Mouse (Mus musculus) spleen, postnatal 4 days (tissue): Measurements from ENCODE around the gene Nmnat2.

Experiments used
- DNase-seq, 2 experiments: peaks; one replicate each; pipeline ENCODE4 v3.0.0; 2022; ENCODE audit warnings: low spot score in 2 of 2

Gene Nmnat2

DNA sequence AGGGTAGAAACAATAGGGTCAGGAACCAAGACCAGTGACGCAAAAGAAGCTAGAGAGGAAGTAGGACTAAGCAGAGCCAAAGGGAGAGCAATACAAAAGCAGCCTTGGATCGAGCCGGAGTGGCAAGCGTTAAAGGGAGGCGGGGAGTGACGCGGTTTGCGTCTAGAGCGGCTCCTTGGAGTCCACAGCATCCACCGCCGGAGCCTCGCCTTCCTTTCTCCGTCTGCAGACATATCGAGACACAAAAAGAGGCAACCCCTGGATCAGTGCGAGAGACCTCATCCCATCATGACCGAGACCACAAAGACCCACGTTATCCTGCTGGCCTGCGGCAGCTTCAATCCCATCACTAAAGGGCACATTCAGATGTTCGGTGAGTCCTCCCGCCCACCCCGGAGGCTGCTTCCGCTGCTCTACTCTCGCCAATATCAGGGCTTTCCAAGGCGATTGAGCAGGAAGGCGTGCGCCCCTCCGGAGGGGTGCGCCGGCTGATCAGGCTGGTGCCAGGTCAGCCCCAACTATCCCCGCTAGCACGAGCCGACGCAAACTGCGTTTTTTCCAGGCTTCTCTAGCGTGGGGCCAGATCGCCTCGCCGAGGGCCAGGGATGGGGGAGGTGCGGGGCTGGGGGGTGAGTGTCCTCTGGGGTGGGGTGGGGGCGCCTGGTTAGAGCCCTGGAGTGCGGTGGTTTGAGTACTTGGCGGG is at the start of gene Nmnat2:
Gene Nmnat2, plus strand, starts transcription at position 173 of the 703 bp plus-strand sequence.
- DNase-seq, result no peak

- no peak for DNase-seq
These were observed 41.0 kb upstream of the Nmnat2 start for GRCm38 (mm10) chr1:152913483-152914460.

- DNase-seq, result no peak
These were observed 39.0 kb upstream of the Nmnat2 start for GRCm38 (mm10) chr1:152915766-152916165.

- no peak for DNase-seq
These were observed 37.9 kb upstream of the Nmnat2 start for GRCm38 (mm10) chr1:152916936-152917335.

GRCm38 (mm10) chr1:152917626-152918025 is 37.2 kb upstream of the Nmnat2 start:
- no peak for DNase-seq

DNA sequence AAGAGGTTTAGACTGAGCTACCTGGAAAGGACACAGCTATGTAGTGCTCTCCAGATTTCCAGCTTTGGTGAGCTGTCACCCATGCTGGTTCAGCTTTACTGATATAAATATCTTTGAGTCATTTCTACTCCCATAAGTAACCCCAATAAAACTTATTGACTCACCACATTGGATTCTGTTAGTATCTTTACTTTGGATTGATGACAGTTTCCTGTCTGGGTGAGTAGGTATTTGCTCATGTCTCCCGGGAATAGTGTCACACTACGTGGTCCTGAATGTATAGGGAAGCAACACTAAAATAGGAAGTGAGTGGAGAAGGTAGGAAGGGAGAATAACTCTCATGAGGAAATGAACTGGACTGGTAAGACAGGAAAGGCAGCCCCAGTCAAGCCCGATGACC is 33.0 kb upstream of the Nmnat2 start:
- DNase-seq, result no peak

DNA sequence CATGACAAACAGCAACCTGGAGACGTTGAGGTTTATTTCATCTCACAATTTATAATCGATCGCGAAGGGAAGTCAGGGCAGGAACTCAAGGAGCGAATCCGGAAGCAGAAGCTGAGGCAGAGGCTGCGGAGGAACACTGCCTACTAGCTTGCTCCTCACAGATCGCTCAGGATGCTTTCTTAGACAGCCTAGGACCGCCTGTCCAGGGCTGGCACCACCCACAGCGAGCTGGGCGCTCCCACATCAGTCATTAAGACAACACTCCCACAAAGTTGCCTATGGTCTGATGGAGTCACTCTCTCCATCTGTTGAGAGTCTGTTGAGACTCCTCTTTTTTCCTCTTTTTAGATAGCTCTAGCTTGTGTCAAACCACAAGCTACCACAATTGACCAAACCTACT is 20.8 kb upstream of the Nmnat2 start:
- DNase-seq, result no peak

- no peak for DNase-seq
These were observed 19.3 kb upstream of the Nmnat2 start for GRCm38 (mm10) chr1:152935476-152935875.

DNA sequence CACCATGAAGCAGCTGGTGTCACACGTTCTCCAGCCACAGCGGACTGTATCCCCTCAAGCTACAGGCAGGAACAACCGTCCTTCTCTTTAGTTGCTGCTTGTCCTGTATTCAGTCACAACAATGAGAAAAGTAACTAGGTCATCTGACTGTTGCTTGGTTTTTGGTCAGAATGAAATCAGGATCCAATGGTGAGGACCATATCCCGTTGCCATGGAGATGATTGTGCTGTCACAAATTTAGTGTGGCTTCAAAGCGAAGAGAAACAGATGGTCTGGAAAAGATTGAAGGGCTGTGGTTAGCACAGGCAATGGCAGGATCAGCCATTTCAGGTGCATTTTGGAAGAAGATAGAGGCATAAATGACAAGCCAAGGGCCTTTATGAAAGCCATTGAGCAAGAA is 18.4 kb upstream of the Nmnat2 start:
- DNase-seq, result no peak

GRCm38 (mm10) chr1:152942977-152943376 is 11.8 kb upstream of the Nmnat2 start:
- DNase-seq, result no peak

GRCm38 (mm10) chr1:152954167-152954566 is 626 bp upstream of the Nmnat2 start:
- no peak for DNase-seq

GRCm38 (mm10) chr1:152955564-152956211 is 895 bp downstream of the Nmnat2 start:
- no peak for DNase-seq

GRCm38 (mm10) chr1:152956221-152956620 is 1.4 kb downstream of the Nmnat2 start:
- peak; percentile 20 to 77 for DNase-seq

DNA sequence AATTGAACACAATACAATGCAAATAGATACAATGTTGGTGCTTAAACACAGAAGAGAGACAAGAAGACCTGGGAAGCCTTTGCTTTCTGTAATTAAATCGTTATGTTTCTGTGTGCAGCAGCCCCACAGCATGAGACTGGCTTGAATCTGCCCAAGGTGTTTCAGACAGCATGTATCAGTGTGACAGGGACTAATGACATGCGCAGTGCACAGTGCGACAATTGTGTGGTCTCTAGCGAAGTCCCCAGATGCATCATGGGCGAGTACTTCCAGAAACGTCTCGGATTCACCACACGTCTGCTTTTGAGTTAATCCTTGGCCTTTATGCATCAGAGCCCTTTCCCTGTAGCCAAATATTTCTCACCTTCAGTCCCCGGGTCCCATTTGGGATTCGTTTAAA is 9.6 kb downstream of the Nmnat2 start:
- no peak for DNase-seq

DNA sequence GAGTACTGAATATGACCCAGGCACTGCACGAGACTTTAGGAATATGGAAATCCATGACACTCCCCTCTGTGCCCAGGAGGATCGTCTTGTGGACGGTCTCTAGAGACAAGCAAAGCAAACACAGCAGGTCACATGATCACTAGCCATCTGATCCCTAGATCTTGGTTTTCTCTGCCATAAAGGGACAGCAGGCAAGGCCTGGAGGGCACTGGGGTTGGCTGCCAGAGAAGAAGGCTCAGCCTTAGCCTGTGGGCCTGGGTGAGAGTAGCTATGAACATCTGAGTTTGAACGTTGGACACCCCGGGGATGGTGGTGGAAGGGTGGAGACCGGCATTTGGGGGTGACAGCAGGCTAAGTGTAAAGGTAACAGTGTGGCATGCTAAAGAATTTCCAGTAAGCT is 11.4 kb downstream of the Nmnat2 start:
- DNase-seq, result no peak

GRCm38 (mm10) chr1:152966686-152967085 is 11.9 kb downstream of the Nmnat2 start:
- DNase-seq, result no peak

- DNase-seq, result no peak
These were observed 14.3 kb downstream of the Nmnat2 start for GRCm38 (mm10) chr1:152969081-152969480.

DNA sequence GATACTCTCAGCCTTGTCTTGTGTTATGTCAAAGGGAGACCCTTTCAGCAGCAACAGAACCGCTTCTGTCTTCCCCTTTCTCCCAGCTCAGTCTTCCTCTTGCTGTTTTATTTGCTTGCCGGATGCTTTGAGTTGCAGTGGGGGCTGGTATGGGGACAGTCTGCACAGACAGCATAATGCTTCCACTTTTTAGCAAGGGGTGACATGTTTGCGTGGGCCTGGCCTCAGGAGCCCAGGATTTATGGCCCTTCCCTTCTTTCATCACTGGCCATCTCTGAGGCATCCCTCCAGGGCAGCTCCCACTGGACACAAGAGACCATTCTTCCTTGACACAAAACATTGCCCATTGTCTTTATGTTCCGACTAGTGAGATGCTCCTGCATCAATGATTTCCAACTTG is 18.2 kb downstream of the Nmnat2 start:
- DNase-seq, result no peak

GRCm38 (mm10) chr1:152973421-152973820 is 18.6 kb downstream of the Nmnat2 start:
- no peak for DNase-seq

GRCm38 (mm10) chr1:152973861-152974260 is 19.1 kb downstream of the Nmnat2 start:
- DNase-seq, result no peak

- no peak for DNase-seq
These were observed 20.4 kb downstream of the Nmnat2 start for GRCm38 (mm10) chr1:152975144-152975543.

DNA sequence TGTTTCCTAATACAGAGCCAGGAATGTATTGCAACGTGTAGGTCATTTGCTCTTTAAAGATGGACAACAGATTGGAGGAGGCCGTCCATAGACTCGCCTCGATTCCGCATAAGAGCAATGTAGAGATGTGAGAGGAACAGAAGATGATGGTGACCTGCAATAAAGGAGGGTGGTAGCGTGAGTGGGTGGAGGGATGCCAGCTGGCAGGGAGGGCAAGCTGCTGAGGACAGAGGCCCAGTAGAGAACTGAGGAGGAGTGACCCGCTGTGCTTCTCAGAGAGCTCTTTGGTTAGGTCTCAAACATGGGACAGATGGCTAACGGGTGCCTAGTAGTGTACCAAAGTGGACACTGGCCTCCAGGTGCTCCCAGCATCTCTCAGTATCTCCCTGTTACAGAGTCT is 23.9 kb downstream of the Nmnat2 start:
- DNase-seq, result no peak
